Mouse (Mus musculus): ENCODE measurements around the gene Pip4k2c.
"Not testable (repeated sequence)": the region's sequence is repeated elsewhere in the genome, so short reads cannot be mapped to it uniquely, and the experiment has no call there.

DNA sequence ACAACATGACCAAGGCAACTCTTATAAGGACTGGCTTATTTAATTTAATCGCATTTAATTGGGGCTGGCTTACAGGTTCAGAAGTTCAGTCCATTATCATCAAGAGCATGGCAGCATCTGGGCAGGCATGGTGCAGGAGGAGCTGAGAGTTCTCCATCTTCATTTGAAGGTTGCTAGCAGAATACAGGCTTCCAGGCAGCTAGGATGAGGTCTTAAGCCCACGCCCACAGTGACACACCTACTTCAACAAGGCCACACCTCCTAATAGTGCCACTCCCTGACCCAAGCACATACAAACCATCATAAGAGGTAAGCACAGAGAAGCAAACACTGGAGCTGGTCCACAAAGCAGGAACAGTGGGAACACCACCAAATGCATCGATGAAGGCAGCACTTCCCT is 60.2 kb downstream of the Pip4k2c start:
- not testable (repeated sequence) for TF ChIP-seq CTCF (IDR thresholded peaks at IDR 0.05; ENCODE audit: borderline replicate concordance, insufficient read depth, low read depth, low read length); POLR2A (IDR thresholded peaks at IDR 0.05; ENCODE audit: borderline replicate concordance, insufficient read depth, low read length)
